Mouse (Mus musculus) forebrain, embryonic 14.5 days (tissue): ENCODE measurements at regions not wholly inside any gene's neighbourhood (a gene's known extent, or its start where the extent isn't known, plus 50 kb on each side); places are given as distances from the start of the nearest gene placed in this dataset.
"Not testable (repeated sequence)": the region's sequence is repeated elsewhere in the genome, so short reads cannot be mapped to it uniquely, and the experiment has no call there.

Experiments
- ATAC-seq: fragments of 200-750 bp; cut with Nextera tagmentation; 2 replicates; pipeline ENCODE4 v1.8.0; 2017; ENCODE audit warnings: mild to moderate bottlenecking, moderate library complexity
- DNase-seq: peaks from one replicate; pipeline ENCODE4 v3.0.0-alpha.2; 2015; ENCODE audit warnings: low spot score
- H3K27ac ChIP-seq: fragments of 300-500 bp; sonication (generic); 2 replicates; pipeline ENCODE4 v1.5.1; 2014; ENCODE audit warnings: low read depth, mild to moderate bottlenecking, control low read depth, low read length, moderate library complexity
- H3K27me3 ChIP-seq: fragments of 300-500 bp; sonication (generic); replicated peaks from 2 replicates; pipeline ENCODE4 v1.6.1; 2014; ENCODE audit warnings: low read length, control low read depth, mixed read lengths; ENCODE audit not compliant: control insufficient read depth, insufficient read depth
- H3K36me3 ChIP-seq: fragments of 300-500 bp; sonication (generic); 2 replicates; pipeline ENCODE4 v1.6.1; 2014; ENCODE audit warnings: low read length, control low read depth; ENCODE audit not compliant: control insufficient read depth, insufficient read depth
- H3K4me1 ChIP-seq: fragments of 300-500 bp; sonication (generic); 2 replicates; pipeline ENCODE4 v1.6.1; 2014; ENCODE audit warnings: antibody characterized with exemption, low read length, control low read depth; ENCODE audit not compliant: control insufficient read depth, insufficient read depth
- H3K4me2 ChIP-seq: fragments of 300-500 bp; sonication (generic); 2 replicates; pipeline ENCODE4 v1.6.1; 2014; ENCODE audit warnings: mild to moderate bottlenecking, control low read depth, low read length
- H3K4me3 ChIP-seq: fragments of 300-500 bp; sonication (generic); 2 replicates; pipeline ENCODE4 v1.5.1; 2014; ENCODE audit warnings: low read depth, low read length, control low read depth
- H3K9ac ChIP-seq: fragments of 300-500 bp; sonication (generic); 2 replicates; pipeline ENCODE4 v1.6.1; 2014; ENCODE audit warnings: mild to moderate bottlenecking, low read length, control low read depth, moderate library complexity
- H3K9me3 ChIP-seq: fragments of 300-500 bp; sonication (generic); replicated peaks from 2 replicates; pipeline ENCODE4 v1.6.1; 2016; ENCODE audit warnings: low read length, control low read depth, mixed read lengths; ENCODE audit not compliant: control insufficient read depth
- WGBS: fragments of 180-500 bp; shearing (Covaris S2); extraction: QIAGEN DNeasy Blood & Tissue Kit; methylation state at CpG from one replicate; pipeline ENCODE4 v1.1.7; 2014; 5-methylcytosine and 5-hydroxymethylcytosine counted together

DNA sequence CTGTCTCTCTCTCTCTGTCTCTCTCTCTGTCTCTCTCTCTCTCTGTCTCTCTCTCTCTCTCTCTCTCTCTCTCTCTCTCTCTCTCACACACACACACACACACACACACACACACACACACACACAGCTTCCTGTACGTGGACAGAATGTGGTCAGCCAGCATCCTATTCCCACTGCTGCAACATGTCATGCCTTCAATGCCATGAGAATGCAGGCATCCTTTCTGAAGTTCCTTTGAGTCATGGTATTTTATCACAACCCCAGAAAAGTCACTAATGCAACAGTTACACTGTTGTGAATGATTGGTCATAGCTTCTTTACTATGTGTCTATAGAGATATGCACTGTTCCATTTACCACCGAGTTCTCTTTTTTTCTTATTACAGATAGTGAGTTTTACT is 365.8 kb upstream of the Id2 start:
- 86% methylated on average over 2 of the region's 2 CpGs for WGBS

DNA sequence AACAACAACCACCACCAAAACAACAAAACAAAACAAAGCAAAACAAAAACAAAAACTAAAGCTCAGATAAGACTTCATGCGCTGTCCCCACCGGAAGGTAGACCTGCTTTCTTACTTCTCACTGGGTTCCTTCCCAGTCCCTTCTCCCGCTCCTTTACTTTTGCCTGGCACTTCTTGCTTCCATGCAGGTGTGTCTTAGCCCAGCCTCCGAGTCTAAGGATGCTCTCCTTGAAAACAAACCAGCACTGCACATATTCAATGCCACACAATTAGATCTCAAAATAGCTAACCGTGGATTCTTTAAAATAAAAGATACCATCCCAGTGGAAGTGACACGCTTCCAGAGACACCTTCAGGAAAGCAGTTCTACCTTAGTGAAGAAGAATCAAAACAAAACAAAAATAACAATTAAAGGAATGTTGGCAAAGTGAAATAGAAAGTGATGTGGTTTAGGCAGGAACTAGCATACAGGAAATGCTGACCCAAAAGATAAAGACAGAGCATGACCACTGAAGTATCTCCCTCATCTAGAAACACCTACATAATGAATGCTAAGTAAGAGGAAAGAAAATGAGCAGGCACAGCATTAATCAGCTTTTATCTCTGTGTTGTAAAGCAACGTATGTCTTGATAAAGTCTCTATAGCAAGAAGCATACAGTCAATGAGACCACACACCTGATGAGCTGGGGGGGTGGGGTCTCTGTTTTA is 358.5 kb upstream of the Id2 start:
- WGBS, result 90% methylated on average over 7 of the region's 7 CpGs
- Histone ChIP-seq H3K4me2 (no peak overlapping the region), H3K9me3 (no peaks in the 10 kb centered on the region), H3K9ac (no peak overlapping the region), H3K4me3 (no peak overlapping the region), H3K27me3 (no peaks in the 10 kb centered on the region), H3K36me3 (no peaks in the 10 kb centered on the region), H3K27ac (no peak overlapping the region), H3K4me1 (0 out of 2 replicates have a peak, but pooled peaks cover 4% of the 10 kb centered on the region)
- no peak for ATAC-seq
- no peak for DNase-seq

More for the DNA sequence above, 365.8 kb upstream of the Id2 start:
- H3K27me3 ChIP-seq, H3K4me1 ChIP-seq, DNase-seq, H3K4me3 ChIP-seq, H3K27ac ChIP-seq, ATAC-seq, H3K9me3 ChIP-seq, H3K9ac ChIP-seq, H3K36me3 ChIP-seq, H3K4me2 ChIP-seq: not testable (repeated sequence)

DNA sequence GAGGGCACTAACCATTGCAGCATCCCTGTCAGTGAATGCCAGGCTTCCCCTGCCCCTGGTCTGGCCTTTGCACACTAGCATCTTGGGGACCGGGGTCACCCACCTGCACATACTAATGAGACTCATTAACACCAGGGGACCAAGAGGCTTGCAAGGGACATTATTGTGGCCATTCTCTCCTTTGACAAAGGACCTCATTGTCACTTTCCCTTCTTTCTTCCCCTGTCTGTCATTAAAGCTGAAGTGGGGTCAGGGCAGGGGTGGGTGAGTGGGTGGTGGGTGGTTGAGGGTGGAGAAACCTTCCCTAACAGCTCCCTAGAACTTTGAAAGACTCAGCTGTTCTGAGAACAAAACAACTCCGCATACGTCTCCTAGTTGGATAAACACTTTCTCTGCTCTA is 356.4 kb upstream of the Id2 start:
- no peak for ATAC-seq
- H3K36me3 ChIP-seq, result no peaks in the 10 kb centered on the region
- H3K4me2 ChIP-seq, result no peak overlapping the region
- no peak for DNase-seq
- H3K9me3 ChIP-seq, result no peaks in the 10 kb centered on the region
- 13% methylated on average over 3 of the region's 3 CpGs for WGBS
- H3K4me1 ChIP-seq, result 0 out of 2 replicates have a peak, but pooled peaks cover 4% of the 10 kb centered on the region
- no peak overlapping the region for H3K9ac ChIP-seq
- no peak overlapping the region for H3K4me3 ChIP-seq
- H3K27me3 ChIP-seq, result no peaks in the 10 kb centered on the region
- H3K27ac ChIP-seq, result no peak overlapping the region

DNA sequence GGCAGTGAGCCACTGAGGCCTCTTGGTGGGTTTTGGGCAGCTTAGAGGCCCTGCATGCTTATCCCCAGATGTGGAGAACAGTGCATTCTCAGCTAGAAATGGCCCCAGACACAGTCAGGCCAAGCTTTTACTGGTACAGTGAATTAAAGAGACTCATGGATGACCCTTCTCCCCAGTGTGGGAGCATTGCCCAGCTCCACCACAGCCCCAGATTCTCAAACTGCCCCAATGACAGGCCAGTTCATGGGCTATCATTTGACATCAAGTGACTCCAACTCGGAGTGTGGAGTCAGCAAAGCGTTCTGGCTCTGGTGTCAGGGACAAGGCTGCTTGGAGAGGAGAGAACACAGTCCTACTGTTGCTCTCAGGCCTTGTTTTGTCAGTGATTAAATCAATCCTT is 354.2 kb upstream of the Id2 start:
- no peak for DNase-seq

DNA sequence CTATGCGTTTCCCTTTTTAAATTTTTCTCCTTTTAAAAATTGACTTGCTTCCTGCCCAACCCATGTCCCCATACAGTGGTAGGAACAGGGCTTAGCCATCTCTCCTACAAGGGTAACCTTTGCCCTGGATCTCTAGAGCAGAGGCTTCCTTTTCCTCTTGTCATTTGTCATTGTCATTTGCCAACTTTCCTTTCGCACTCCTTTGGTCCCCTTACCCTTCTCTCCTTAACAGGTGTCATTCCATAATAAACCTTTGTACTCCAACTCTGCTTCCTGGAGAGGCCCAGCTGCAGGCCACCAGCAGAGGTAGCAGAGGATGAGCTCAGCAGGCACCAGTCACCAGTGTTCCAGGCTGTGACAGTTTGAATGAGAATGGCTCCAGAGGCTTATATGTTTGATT is 347.4 kb upstream of the Id2 start:
- WGBS, result 76% methylated on average over 2 of the region's 2 CpGs
- H3K27me3 ChIP-seq, result no peaks in the 10 kb centered on the region

More for the DNA sequence above, 354.2 kb upstream of the Id2 start:
- H3K27me3 ChIP-seq, result no peaks in the 10 kb centered on the region
- no peak for ATAC-seq
- no peak overlapping the region for H3K9ac ChIP-seq
- H3K4me3 ChIP-seq, result no peak overlapping the region
- 0 out of 2 replicates have a peak, but pooled peaks cover 4% of the 10 kb centered on the region for H3K4me1 ChIP-seq
- no peaks in the 10 kb centered on the region for H3K9me3 ChIP-seq
- H3K36me3 ChIP-seq, result no peaks in the 10 kb centered on the region
- no peak overlapping the region for H3K4me2 ChIP-seq
- 89% methylated on average over 2 of the region's 2 CpGs for WGBS
- H3K27ac ChIP-seq, result no peak overlapping the region

DNA sequence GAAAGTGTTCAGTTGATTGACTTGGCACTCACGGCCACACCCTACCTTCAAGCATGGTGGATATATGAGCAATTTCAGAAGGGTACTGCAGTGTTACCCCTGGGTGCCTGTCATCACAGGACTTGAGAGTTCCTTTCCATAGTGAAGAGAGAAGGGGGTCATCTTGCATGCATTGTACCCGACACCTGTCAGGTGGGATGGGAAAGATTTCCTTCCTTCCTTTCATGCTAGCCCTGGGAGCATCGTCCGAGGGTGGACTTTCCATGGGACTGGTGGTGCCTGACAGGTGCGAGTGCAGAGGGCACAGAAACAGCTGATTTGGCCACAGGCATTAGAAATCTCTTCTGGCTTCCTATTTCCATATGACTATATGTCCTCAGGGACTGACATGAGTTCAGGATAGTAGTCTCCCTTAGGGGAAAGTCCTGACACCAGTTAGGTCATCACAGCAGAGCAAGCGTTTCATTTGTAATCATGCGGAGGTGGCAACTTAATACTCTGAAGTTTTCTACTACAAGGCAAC is 342.1 kb upstream of the Id2 start:
- no peaks in the 10 kb centered on the region for H3K36me3 ChIP-seq
- 0 out of 2 replicates have a peak, but pooled peaks cover 2% of the 10 kb centered on the region for H3K4me1 ChIP-seq
- no peak overlapping the region for H3K4me2 ChIP-seq
- no peak overlapping the region for H3K27ac ChIP-seq
- DNase-seq (no peak), ATAC-seq (no peak)
- no peaks in the 10 kb centered on the region for H3K9me3 ChIP-seq
- 94% methylated on average over 7 of the region's 7 CpGs for WGBS
- H3K4me3 ChIP-seq, result no peak overlapping the region
- H3K9ac ChIP-seq, result no peak overlapping the region
- H3K27me3 ChIP-seq, result no peaks in the 10 kb centered on the region

More for the DNA sequence above, 347.4 kb upstream of the Id2 start:
- ATAC-seq (no peak), DNase-seq (no peak)
- no peak overlapping the region for H3K9ac ChIP-seq
- no peak overlapping the region for H3K27ac ChIP-seq
- no peaks in the 10 kb centered on the region for H3K4me1 ChIP-seq
- H3K9me3 ChIP-seq, result no peaks in the 10 kb centered on the region
- H3K4me2 ChIP-seq, result no peak overlapping the region
- no peaks in the 10 kb centered on the region for H3K36me3 ChIP-seq
- H3K4me3 ChIP-seq, result no peak overlapping the region

DNA sequence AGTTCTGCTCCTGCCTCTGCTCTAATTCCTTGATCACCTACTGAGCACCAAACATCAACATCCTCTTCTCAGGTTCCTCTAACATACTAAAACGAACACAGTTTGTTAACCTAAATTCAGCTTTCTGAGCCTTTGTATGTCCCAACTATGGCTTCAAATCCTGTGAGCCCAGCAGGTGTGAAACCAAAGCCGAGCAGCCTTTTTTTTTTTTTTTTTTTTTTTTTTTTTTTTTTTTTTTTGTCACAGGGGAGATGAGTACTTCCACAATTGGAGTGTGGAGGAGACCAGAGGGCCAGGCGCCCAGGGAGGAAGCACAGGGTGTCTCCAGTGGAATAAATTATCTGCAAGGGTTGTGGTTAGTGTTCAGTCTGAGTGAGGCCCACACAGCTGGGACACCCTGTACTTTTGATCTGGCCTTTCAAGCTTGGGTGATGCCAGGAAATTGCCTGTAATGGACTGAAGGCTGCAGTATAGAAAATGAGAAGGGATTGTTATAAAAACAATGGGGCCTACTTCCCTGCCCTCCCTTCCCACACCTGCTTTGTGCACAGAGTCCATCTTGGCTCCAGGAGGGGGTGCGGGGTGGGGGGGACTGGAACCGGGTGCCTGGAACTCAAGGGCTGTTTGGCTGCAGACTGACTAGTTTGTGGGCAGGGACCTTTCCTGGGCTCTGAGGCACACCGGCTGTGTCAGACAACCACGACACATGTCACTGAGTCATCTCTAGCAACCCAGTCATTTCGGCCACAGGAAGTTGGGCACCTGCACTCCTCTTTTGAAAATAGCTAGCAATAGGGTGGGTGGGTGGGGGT is 341.5 kb upstream of the Id2 start:
- DNase-seq (no peak), ATAC-seq (no peak)
- H3K9ac ChIP-seq, result no peak overlapping the region
- WGBS, result 55% methylated on average over 8 of the region's 8 CpGs
- H3K27ac ChIP-seq, result no peak overlapping the region
- no peak overlapping the region for H3K4me2 ChIP-seq
- H3K27me3 ChIP-seq, result no peaks in the 10 kb centered on the region
- H3K4me3 ChIP-seq, result no peak overlapping the region
- H3K36me3 ChIP-seq, result no peaks in the 10 kb centered on the region
- 0 out of 2 replicates have a peak, but pooled peaks cover 2% of the 10 kb centered on the region for H3K4me1 ChIP-seq
- no peaks in the 10 kb centered on the region for H3K9me3 ChIP-seq

DNA sequence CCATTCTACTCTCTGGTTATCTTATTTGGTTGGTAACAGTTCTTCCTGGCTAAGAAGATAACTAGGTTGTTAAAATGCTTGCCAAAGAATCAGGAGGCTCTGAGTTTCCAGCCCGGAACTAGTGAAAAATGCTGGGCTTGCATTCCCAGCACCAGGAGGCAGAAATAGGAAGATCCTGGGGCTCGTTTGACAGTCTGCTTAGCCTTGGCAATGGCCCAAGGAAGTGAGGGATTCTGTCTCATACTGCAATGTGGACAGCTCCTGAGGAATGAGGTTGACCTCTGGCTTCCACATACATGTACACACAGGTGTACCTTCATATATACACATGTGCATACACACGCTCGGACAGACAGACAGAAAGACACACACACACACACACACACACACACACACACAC is 340.6 kb upstream of the Id2 start:
- Histone ChIP-seq H3K27me3 (no peaks in the 10 kb centered on the region), H3K9me3 (no peaks in the 10 kb centered on the region), H3K27ac (no peak overlapping the region), H3K9ac (no peak overlapping the region), H3K4me3 (no peak overlapping the region), H3K36me3 (no peaks in the 10 kb centered on the region), H3K4me2 (no peak overlapping the region), H3K4me1 (0 out of 2 replicates have a peak, but pooled peaks cover 2% of the 10 kb centered on the region)
- DNase-seq (peak; percentile 29), ATAC-seq (no peak)
- WGBS, result 68% methylated on average over 4 of the region's 4 CpGs
